20 mouse cellular contexts compared by ENCODE assay signal in the genomic region with DNA sequence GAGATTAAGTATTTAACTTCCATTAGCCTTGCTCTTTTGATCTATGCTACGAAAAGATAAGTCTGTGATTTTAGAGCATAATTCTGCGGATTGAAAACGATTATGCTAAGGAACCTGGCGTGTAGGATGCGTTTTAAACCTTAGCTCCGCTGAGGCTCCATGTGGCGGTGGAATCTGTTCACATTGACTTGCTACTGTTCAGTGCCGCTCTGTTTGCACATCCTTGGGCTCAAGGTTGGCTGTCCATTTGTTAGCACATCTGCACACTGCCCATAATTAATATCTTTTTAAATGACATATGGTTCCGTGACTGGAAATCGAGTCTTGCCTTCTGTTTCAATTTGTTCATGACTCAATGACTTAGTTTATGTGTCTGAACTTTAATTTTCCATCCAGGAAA.
DNase-seq lines count a peak whose midpoint lies in the region; ATAC-seq and TF ChIP-seq lines count a peak whose summit lies in the region.
"Had no signal": no experiment of that assay in that cellular context is flagged by ENCODE, and none has a peak within 500 bp of the region (broad histone marks: within the 10 kb centered on the region; RNA-seq: fewer than 3 reads in every experiment).

No protein-coding gene starts in this region.

- peak; percentile 55; the same call in 1 of the 2 replicates for ATAC-seq in frontal cortex, adult (ENCODE audit: low TSS enrichment)
- ATAC-seq in midbrain, embryonic 13.5 days, result no peak
- ATAC-seq: forebrain, embryonic 14.5 days had no signal

- no peak for TF ChIP-seq CTCF in brain, embryonic 14.5 days (IDR thresholded peaks at IDR 0.05; ENCODE audit: borderline replicate concordance, extremely low read depth, insufficient read depth, insufficient read length)

- H3K9ac ChIP-seq in midbrain, embryonic 13.5 days (replicated peaks), result no peak overlapping the region
- H3K9ac ChIP-seq: embryonic facial prominence, embryonic 13.5 days; embryonic facial prominence, embryonic 15.5 days; forebrain, embryonic 12.5 days had no signal

- H3K4me2 ChIP-seq in midbrain, embryonic 13.5 days (replicated peaks), result no peak overlapping the region
- H3K4me2 ChIP-seq: embryonic facial prominence, embryonic 13.5 days; embryonic facial prominence, embryonic 15.5 days; forebrain, embryonic 12.5 days had no signal

- no peaks in the 10 kb centered on the region for H3K9me3 ChIP-seq in midbrain, embryonic 13.5 days
- H3K9me3 ChIP-seq: embryonic facial prominence, embryonic 13.5 days; embryonic facial prominence, embryonic 15.5 days; forebrain, embryonic 10.5 days; forebrain, embryonic 12.5 days had no signal

- no peak overlapping the region for H3K27ac ChIP-seq in midbrain, embryonic 13.5 days
- H3K27ac ChIP-seq: embryonic facial prominence, embryonic 13.5 days; embryonic facial prominence, embryonic 15.5 days; forebrain, embryonic 10.5 days; forebrain, embryonic 12.5 days had no signal

- H3K4me1 ChIP-seq in midbrain, embryonic 13.5 days (replicated peaks), result no peaks in the 10 kb centered on the region
- H3K4me1 ChIP-seq: embryonic facial prominence, embryonic 13.5 days; embryonic facial prominence, embryonic 15.5 days; forebrain, embryonic 10.5 days; forebrain, embryonic 12.5 days had no signal

- no peak overlapping the region for H3K4me3 ChIP-seq in midbrain, embryonic 13.5 days (replicated peaks)
- H3K4me3 ChIP-seq: embryonic facial prominence, embryonic 13.5 days; embryonic facial prominence, embryonic 15.5 days; erythroblast, embryonic 14.5 days; forebrain, embryonic 10.5 days; forebrain, embryonic 12.5 days had no signal

- 93% methylated on average over 10 of the region's 10 CpGs for WGBS in midbrain, embryonic 13.5 days

- DNase-seq in adrenal gland, adult 8-10 months, result peak; percentile 5
- no peak for DNase-seq in adrenal gland, postnatal 14 days
- no peak for DNase-seq in frontal cortex, postnatal 36 days (ENCODE audit: low spot score in 2 of 2)
- peak; percentile 3 for DNase-seq in layer of hippocampus, adult 9-10 months (ENCODE audit: low spot score)
- DNase-seq in layer of hippocampus, postnatal 14 days (ENCODE audit: low spot score in 2 of 2), result no peak
- DNase-seq in brain, embryonic 14.5 days (ENCODE audit: low read depth), result peak; percentile 35
- DNase-seq: adrenal gland, postnatal 25 days; cerebellum, adult 11 months; cerebellum, adult 18-20 months; cerebellum, adult 8-10 months; cerebellum, adult 9-11 months; cerebellum, postnatal 36 days had no signal

- no peaks in the 10 kb centered on the region for H3K36me3 ChIP-seq in midbrain, embryonic 13.5 days
- H3K36me3 ChIP-seq: embryonic facial prominence, embryonic 13.5 days; embryonic facial prominence, embryonic 15.5 days; forebrain, embryonic 10.5 days; forebrain, embryonic 12.5 days had no signal

- TF ChIP-seq POLR2A in brain, embryonic 14.5 days (IDR thresholded peaks at IDR 0.05; ENCODE audit: borderline replicate concordance, extremely low read depth, insufficient read depth, insufficient read length, poor library complexity, severe bottlenecking), result no peak

- no peaks in the 10 kb centered on the region for H3K27me3 ChIP-seq in midbrain, embryonic 13.5 days
- H3K27me3 ChIP-seq: embryonic facial prominence, embryonic 13.5 days; embryonic facial prominence, embryonic 15.5 days; forebrain, embryonic 12.5 days had no signal

Comparison
In these comparisons a context has a peak if more than half of its experiments do, and no peak if none do; other contexts are left out.
1. DNase-seq: peak in adrenal gland, adult 8-10 months (single experiment), layer of hippocampus, adult 9-10 months (single experiment) and brain, embryonic 14.5 days (single experiment); none in adrenal gland, postnatal 14 days (single experiment), frontal cortex, postnatal 36 days (0 of 2) and layer of hippocampus, postnatal 14 days (0 of 2).